Mouse (Mus musculus) v-Abl transformed pro-B cells (cell line): Measurements from ENCODE around the gene Gm13889.

Experiments
- in situ Hi-C, 2 experiments: fragments of 400-800 bp; cut with MboI; formaldehyde crosslinking; loops; one replicate each; pipeline ENCODE4 v1.15.1; 2025; ENCODE audit not compliant: unreplicated experiment in 2 of 2

The Gm13889 gene

GRCm38 (mm10) chr2:93956908-93957784 lies at the start of gene Gm13889:
TSS of gene Gm13889 (minus strand) at chr2:93957201.
- in situ Hi-C loops, result no loop called here

DNA sequence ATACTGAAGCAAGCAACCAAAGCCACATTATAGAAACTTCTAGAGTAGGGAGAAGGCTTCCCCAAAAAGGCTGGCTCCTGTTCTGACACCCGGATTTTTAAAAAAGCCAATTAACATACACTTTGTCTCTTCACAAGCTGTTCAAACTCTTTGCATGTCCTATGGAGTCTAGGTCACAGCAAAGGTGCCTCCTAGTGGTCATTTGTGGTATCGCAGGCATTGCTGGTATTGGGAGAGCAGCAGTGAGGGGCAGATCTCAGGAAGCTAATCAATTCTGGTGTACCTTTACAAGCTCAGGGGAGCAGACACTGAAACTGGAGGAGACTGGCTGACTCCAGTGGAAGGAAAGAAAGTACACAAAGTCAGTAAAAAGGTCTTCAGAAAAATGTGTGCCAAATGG lies 45.3 kb upstream of the Gm13889 start:
- in situ Hi-C loops, result no loop called here

DNA sequence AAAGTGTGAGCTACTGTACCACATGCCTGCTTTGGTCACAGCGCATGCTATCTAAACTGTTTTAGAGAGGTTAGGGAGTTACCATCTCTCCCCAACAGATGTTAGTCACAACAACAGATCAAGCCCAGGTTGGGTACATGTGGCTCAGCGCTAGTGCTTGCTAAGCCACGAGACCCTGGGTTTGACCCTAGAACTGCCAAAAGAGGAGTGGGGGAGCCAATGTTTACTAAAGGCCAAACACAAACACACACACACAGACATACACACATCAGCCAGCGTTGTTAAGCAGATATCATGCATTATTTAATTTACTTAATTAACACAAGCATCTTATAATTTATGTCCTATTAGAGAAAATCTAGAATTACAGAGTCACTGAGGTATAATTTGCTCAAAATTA lies 44.9 kb upstream of the Gm13889 start:
- in situ Hi-C loops, result no loop called here

GRCm38 (mm10) chr2:94001411-94001810 lies 44.4 kb upstream of the Gm13889 start:
- in situ Hi-C loops, result no loop called here

- in situ Hi-C loops, result no loop called here
Measured at GRCm38 (mm10) chr2:93996254-93996653, 39.3 kb upstream of the Gm13889 start, which contains the start of gene Gm27027. TSS of gene Gm27027 (minus strand) at chr2:93996354.

- in situ Hi-C loops, result loop anchor here in 1 of 2 experiments (5.0 kb wide), 1 partner anchor 111 kb away; no protein-coding TSS in a partner anchor
Measured at GRCm38 (mm10) chr2:93992810-93993209, 35.8 kb upstream of the Gm13889 start.

DNA sequence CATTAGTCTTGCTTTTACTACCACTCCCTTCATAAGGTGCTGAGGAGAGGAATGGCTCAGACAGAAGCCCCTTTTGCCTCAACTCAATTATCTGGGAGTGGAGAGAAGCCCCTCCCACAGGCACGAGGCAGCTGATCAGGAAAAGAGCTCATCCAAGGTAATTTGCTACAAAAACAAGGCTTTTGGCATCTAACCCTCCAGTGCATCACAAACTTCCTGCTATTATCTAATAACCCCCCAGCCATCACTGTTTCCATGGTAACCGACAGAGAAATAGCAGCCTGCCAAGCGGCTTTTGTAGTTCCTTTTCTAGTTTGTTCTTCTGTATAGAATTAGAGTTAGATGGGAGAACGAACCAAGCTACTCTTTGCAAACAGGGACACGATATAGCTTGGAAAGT lies 35.3 kb upstream of the Gm13889 start:
- in situ Hi-C loops, result loop anchor here in 1 of 2 experiments (5.0 kb wide), 1 partner anchor 110 kb away; no protein-coding TSS in a partner anchor

- in situ Hi-C loops, result loop anchor here in 1 of 2 experiments (5.0 kb wide), 1 partner anchor 109 kb away; no protein-coding TSS in a partner anchor
Measured at GRCm38 (mm10) chr2:93991336-93991735, 34.3 kb upstream of the Gm13889 start.

GRCm38 (mm10) chr2:93988440-93988839 lies 31.4 kb upstream of the Gm13889 start:
- in situ Hi-C loops, result no loop called here

DNA sequence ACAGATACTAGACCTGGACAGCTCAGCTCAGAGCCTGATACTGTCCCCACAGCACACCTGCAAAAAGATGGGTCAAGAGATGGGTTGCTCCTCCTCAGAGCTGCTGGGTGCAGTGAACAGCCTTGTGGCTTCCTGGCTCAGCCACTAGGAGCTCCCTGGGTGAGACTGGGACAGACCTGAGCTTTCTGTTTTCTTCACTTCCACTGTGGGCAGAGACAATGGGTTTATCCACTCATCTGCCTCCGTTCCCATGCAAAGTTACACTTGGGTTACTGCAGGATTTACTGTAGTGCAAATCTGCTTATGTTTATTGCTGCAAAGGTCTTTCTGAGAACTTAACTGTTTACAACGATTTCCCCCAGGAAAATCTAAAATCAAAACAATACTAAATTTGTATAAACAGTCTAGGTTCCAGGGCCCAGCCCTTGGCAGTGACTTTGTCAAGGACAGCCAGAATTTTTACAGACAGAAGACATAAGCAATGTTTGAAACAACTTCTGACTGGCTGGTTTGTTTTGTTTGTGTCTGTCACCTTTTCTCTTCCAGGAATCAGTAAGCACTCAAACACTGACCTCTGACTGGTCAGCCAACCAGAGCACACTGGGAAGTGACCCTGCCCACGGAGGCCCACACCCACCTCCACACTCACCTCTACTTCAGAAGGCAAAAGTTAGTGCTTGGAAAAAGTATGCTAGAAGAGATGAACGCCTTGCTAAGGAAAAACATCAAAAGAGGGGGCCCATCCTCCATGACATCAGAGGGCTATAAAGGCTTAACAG lies 25.6 kb upstream of the Gm13889 start:
- in situ Hi-C loops, result no loop called here

- in situ Hi-C loops, result no loop called here
Measured at GRCm38 (mm10) chr2:93979249-93980120, 22.5 kb upstream of the Gm13889 start.

DNA sequence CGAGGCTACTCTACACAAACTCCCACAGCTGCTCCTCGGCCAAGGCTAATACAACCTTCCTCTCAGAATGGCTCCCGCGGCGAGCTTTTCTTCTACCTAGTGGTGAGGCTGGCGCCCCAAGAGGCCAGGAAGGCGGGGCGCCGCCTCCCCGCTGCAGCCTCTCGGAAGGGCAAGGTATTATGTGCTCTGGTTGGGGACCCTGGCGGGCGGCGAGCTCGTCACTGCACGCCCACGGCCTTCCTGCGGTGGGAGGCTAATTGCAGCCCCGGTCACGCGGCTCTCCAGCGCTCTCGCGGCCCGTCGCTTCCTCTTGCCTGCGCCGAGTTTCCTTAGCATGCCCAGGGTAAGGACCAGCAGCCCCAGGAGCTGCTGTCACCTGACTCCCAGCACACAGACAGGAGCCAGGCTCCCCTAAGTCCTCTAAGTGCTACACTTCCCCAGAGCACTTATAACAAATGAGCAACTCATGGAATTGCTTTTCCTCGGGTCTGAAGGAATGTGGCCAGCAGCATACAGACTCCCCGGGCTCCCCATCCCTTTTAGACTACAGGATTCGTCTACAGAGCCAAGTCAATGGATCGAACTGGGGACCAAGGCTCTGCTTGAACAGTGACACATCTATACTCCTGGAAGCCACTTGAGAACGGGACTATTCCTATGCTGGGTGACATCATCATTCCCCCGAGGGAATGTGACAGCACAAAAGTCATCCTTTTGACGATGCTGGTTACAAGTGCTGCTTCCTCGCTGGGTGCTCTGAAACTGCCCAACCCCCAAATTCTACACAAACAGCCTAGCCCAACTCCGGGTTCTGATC lies 19.6 kb upstream of the Gm13889 start:
- in situ Hi-C loops, result no loop called here

GRCm38 (mm10) chr2:93975526-93976435 lies 18.8 kb upstream of the Gm13889 start:
- in situ Hi-C loops, result no loop called here

GRCm38 (mm10) chr2:93975041-93975440 lies 18.0 kb upstream of the Gm13889 start:
- in situ Hi-C loops, result no loop called here

- in situ Hi-C loops, result no loop called here
Measured at GRCm38 (mm10) chr2:93971647-93972046, 14.6 kb upstream of the Gm13889 start.

DNA sequence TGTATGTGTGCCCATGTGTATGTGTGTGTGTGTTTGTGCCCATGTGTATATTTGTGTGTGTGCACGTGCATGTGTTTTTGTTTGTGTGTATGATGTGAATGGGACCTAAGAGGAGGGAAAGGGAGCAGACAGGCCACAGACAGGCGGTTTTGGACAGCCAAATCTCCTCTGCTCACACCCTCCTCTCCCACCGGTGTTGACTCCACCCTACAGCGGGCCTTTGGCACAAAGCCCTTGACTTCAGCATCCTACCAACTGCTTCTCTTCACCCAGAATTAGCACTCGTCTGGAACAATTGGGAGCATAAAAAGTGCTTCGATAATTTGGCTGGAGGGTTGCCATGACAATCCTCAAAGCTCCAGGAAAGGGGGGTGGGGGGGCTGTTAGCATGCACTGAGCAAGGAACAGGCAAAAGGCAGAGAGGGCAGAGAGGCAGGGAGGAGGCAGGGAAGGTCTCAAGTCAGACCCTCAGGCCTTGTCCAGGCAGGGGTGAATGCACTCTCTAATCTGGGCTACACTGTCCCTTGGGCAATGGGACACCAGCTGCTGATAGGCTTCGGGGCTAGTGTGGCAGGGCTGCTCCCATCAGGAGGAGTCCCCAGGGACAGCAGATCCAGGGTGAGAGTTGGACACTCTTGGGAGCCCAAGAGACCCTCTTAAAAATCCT lies 7.6 kb upstream of the Gm13889 start:
- in situ Hi-C loops, result no loop called here

DNA sequence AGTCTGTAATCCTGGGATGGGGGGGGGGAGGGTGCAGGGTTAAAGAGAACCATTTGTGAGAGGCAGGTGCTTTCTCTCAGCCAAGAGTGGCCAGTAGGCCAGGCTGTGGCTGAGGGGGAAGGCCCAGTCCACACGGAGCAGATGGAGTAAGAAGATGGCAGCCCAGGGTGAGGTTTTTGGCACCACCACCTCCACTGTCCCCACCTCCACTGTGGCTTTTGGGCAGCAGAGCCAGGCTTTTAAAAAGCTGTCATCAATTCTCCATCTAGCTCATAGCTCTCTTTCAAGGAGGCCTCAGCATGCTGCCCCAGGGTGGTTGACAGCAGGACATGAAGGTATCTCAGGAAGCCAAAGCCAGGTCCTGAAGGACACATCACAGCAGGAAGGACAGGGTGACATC lies 6.8 kb upstream of the Gm13889 start:
- in situ Hi-C loops, result no loop called here

DNA sequence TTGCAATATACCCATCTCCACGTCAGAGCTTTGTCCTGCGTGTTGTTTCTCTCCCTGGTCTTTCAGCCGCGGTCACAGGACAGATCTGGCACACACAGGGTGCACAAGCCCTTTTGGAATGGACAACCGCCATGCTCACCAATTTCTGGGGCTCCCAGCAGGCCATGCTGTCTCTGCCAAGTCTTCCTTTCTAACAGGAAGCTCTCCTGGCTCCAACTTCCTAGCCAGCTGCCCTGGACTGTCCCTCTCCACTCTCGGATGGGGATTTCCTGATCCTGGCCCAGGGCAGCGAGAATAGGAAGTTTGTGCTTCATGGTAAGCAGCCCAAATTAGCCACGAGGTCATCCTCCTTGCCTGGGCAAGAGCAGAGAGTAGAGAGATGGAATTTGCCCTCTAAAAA lies 4.7 kb upstream of the Gm13889 start:
- in situ Hi-C loops, result no loop called here
